Mouse (Mus musculus) heart, adult 11 months (tissue): ENCODE results near the gene Rhbdf2.

Experiments used
- DNase-seq: peaks from one replicate; pipeline ENCODE4 v3.0.0; 2022

The Rhbdf2 gene

DNA sequence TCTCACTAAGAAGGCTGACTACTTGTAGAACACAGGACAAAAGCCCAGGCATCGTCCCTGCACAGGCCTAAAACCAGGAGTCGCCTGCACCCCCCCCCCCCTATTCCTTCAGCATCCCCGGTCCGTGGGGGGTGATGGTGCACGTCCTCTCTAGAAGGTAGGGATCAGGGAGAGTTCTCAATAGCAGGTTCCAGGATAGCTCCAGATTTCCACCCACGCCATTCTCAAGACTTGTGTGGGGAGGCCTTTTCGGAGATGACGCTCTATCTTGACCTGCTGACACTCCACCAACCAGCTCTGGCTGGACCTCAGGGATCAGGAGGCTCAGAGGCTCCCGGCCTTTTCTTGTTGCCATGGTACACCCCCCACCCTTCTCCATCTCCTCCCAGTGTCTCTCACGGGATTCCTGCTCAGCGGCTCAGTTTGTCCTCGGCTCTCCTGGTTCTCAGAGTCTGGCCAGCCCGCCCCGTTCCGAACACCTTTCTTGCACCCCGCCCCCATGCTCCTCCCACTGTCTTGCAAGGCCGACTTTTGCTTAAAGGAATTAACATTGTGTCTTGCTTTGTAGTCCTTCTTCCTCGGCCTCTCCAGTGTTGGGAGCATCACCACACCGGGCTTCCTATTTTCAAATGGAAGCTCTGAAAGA lies 16.9 kb upstream of the Rhbdf2 start:
- DNase-seq, result peak; percentile 97

DNA sequence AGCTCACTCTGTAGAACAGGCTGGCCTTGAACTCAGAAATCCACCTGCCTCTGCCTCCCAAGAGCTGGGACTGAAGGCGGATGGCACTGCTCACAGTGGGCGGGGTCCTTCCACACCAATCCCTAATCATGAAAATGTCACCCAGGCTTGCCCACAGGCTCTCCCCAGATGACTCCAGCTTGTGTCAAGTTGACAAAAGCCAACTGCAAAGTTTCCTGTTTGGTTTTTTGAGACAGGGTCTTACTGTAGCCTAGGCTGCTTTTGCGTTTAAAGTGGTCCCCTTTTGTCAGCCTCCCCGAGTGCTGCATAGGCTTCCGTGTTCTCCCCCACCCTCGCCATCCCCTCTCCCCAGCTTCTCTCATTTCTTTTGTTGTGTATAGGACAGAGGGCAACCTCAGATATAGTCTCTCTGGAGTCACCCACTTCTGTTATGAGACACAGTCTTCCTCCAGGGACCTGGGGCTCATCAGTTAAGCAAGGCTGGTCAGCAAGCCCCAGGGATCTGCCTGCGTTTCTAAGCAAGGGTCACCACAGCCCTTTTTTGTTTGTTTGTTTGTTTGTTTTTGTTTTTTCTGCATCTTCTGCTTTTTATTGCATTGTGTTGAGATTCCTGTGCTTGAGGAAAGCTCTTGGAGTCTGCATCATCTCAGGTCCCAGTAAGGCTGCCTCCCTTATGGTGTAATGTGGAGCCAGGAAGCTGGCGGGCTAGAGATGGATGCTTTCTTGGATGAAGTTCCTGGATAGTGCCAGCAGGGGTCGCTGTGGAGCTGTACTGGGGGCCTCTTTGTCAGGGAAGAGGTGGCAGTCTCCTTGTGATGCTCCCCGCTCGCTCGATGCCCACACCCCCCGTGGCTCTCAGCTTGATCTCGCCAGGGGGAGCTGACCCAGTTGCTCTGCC lies 16.1 kb upstream of the Rhbdf2 start:
- peak; percentile 98 for DNase-seq

- DNase-seq, result peak; percentile 92
Observed at GRCm38 (mm10) chr11:116641731-116642130, 14.9 kb upstream of the Rhbdf2 start.

GRCm38 (mm10) chr11:116641168-116641567 lies 14.3 kb upstream of the Rhbdf2 start:
- DNase-seq, result peak; percentile 92

DNA sequence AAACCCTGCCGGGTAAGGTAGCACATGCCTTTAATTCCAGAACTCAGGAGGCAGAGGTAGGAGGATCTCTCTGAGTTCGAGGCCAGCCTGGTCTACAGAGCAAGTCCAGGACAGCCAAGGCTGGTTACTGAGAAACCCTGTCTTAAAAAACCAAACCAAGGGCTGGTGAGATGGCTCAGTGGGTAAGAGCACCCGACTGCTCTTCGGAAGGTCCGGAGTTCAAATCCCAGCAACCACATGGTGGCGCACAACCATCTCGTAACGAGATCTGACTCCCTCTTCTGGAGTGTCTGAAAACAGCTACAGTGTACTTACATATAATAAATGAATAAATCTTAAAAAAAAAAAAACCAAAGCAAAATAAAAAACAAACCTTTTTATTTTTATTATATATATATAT lies 9.8 kb upstream of the Rhbdf2 start:
- peak; percentile 74 for DNase-seq

DNA sequence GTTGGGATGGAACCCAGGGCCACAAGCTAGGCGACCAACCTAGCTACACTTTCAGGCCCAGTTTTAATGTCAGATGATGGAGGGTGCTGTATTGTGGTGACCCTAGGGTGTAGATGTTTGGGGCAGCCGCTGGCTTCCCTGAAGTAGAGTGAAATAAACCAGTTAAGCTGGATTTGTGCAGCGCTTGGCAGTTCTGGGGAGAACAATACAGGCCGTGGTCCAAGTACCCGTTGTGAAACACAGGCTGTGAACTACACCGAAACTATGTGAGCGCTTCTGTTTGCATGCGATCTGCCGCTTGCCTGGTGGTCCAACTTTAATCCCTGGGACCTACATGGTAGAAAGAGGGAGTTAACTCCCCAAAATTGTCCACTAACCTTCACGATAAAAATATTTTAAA lies 6.1 kb upstream of the Rhbdf2 start:
- no peak for DNase-seq

GRCm38 (mm10) chr11:116630171-116630965 lies 3.5 kb upstream of the Rhbdf2 start:
- peak; percentile 97 for DNase-seq

GRCm38 (mm10) chr11:116629472-116629871 lies 2.7 kb upstream of the Rhbdf2 start:
- peak; percentile 86 for DNase-seq

GRCm38 (mm10) chr11:116628712-116629111 lies 1.9 kb upstream of the Rhbdf2 start:
- peak; percentile 98 for DNase-seq

GRCm38 (mm10) chr11:116627072-116628020 lies 527 bp upstream of the Rhbdf2 start:
- peak; percentile 92 for DNase-seq

DNA sequence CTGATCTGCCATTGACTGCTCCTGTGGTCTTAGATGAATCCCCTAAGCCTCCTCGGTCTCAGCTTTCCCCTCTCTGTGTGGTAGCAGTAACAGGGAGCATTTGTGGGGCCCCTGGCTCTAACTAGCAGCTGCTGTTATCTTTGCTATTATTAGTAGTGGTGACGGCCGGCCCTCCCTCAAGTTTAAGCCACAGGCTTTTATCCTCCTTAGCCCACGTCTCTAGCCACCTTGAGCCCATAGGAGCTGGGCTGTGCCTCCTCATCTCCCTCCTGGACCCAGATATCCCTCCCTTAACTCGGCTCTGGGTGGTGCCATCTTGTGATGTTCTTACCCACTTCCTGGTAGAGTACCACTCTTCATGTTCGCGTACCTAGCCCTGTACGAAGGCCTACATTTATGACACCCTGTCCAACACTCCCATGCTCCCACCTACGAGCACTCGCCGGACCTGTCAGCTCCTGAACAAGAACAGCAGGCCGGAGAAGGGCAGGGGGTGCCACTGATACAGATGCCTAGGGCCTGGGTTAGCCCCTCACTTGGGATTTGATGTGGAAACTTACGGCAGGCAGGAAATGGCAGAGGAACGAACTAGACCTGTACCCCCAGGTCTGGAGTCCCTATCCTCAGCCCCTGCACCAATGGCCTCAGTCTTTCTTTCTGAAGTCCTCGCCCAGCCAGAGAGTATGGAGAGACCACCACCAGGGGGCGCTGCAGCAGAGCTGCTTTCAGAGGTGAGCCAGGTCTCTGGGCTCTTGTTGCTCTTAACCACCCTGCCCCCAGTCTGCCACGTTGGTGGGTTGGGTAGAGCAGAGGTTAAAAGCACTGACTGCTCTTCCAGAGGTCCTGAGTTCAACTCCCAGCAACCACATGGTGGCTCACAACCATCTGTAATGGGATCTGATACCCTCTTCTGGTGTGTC lies 1.5 kb downstream of the Rhbdf2 start:
- DNase-seq, result peak; percentile 92

DNA sequence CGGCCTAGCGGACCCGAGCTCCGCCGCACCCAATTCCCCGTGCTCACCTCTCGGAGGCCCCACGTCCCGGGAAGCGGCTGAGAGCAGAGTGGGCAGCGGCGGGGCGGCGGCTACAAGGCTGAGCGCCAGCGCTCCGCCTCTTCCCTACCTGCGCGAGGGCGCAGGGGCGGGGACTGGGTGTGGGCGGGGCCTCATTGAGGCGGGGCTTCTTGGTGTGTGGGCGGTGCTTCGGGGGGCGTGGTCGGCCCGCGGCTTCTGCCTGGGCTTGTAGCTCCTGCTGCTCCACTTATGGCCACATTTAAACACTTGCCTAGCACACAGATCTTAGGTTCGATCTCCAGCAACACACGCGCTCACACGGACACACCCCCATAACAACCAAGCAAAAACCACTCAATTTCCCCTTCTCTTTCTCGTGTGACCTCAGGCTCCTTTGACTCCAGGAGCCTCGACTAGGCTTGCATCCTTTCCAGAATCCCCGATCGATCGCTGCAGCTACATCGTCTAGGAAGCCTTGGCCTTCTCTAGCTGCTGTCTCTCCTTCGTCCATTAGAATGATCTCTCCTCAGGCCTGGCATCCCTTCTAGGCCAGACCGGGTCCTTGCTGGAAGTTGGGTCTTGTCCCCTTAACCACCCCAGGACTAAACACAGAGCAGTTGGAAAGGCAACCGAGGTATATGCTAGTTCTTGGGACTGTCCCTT lies 2.5 kb downstream of the Rhbdf2 start:
- peak; percentile 98 for DNase-seq

GRCm38 (mm10) chr11:116623281-116624124 lies 3.3 kb downstream of the Rhbdf2 start:
- peak; percentile 94 for DNase-seq

DNA sequence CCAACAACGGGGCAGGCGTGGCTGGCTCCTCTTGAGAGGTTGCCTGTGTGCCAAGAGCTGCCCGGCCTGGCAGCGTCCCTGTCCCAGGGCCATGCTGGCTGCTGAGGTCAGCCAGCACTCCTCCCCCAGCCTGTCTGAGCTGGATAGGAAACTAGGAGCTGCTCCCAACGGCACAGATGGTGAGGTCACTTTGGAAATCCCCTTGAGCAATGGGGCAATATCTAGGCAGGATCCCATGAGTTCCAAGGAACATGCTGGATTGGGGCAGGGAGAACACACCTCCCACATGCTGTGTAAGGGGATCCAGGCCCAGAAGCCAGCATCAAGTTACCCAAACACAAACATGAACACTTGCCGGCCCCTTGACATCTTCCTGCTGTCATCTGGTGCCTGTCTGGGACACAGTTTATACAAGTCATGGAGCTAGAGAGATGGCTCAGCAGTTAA lies 5.5 kb downstream of the Rhbdf2 start:
- peak; percentile 99 for DNase-seq

GRCm38 (mm10) chr11:116620559-116621253 lies 6.1 kb downstream of the Rhbdf2 start:
- DNase-seq, result no peak

DNA sequence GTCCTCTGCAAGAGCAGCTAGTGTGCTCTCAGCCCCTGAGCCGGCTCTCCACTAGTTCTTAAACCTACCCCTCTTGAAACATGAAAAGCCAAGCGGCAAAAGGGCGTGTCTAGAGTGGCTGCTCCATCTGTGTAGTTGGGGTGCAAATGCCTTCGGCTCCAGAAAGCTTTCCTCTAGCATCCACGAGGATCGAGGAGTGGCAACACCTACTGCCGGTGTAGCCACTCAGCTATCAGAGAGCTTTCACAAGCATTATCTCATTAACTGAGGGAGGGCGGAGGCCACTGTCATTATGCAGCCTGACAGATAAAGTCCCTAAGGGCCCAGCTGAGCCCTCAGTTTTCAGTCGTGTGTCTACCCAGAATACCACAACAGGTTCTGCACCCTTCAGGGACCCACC lies 6.7 kb downstream of the Rhbdf2 start:
- DNase-seq, result no peak

- no peak for DNase-seq
Observed at GRCm38 (mm10) chr11:116619561-116619960, 7.3 kb downstream of the Rhbdf2 start.

DNA sequence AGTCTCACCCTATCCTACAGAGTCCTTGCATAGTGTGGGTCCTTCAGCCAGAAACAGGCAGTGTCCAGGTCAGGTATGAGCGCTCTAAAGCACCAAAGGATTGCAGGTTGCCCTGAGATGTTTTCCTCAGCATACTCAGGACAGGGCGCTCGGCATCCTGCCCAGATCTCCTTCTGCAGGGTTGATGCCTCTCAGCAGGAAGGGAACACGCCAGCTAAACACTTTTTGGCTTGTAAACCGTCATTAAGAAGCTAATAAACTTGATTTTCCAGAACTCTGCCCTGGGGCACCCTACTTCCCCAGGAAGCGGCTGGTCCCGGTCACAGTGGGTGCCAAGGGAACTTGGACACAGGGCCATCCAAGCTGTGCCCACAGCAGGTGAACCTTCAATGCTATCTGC lies 7.7 kb downstream of the Rhbdf2 start:
- peak; percentile 95 for DNase-seq

DNA sequence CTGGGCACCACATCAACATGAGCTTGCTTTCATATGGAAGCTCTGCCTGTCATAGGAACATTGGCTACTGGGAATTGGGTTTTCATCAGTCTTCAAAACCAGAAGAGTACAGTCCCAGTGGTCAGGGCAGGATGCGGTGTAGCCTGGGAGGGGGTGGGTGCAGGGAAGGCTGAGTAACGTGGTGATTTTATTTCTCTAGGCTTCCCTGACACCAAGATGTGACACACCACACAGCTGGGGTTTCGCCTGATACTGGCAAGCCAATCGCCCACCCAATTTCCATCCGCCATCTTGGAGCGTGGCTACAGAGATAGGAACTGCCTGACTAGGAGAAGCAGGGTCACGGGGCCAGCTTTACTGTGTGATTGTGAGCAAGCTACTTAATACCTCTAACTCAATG lies 8.2 kb downstream of the Rhbdf2 start:
- DNase-seq, result no peak
